Mouse (Mus musculus) C2C12 (cell line): ENCODE measurements around the gene Prdm10.

ENCODE experiments used
- CTCF ChIP-seq: IDR thresholded peaks from one replicate; pipeline ENCODE4 v1.5.1; 2011; ENCODE audit not compliant: control insufficient read depth, insufficient read depth, insufficient read length
- MAX ChIP-seq: IDR thresholded peaks from one replicate; pipeline ENCODE4 v1.6.1; 2011; ENCODE audit warnings: mild to moderate bottlenecking, control low read depth
- MYOD1 ChIP-seq: IDR thresholded peaks from one replicate; pipeline ENCODE4 v1.6.1; 2011; ENCODE audit warnings: low read depth; ENCODE audit not compliant: control insufficient read depth, insufficient read length

DNA sequence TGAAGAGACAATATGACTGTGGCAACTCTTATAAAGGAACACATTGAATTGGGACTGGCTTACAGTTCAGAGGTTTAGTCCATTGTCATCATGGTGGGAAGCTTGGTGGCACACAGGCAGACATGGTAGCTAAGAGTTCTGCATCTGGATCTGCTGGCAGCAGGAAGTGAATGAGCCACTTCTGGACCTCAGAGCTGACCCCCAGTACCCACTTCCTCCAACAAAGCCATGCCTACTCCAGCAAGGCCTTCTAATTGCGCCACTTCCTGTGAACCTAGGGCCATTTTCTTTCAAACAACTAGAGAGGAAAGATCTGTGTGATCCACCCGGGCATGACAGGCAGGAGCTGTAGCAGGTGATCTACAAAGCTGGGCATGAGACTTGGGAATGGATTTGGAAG, 72.4 kb downstream of the Prdm10 start:
- TF ChIP-seq CTCF (no peak), MAX (no peak), MYOD1 (no peak)
